Mouse (Mus musculus): ENCODE results near the gene Fth1. TPM values are rescaled to one million over a fixed set of nuclear protein-coding genes. Genes with fewer than 3 reads are reported as not detected.
A peak's percentile ranks its signal among the peaks of the same experiment; 100 is the strongest.
"Not testable (repeated sequence)": the region's sequence is repeated elsewhere in the genome, so short reads cannot be mapped to it uniquely, and the experiment has no call there.

The Fth1 gene
- total RNA-seq, 2 experiments from 2014 or later: 1,213 to 1,248 TPM

- DNase-seq: no peak
- intact Hi-C loops (cut with DNase I): no loop called here
Observed at GRCm38 (mm10) chr19:9957965-9958364, 22.4 kb upstream of the Fth1 start.

- intact Hi-C loops (cut with DNase I): no loop called here
Observed at GRCm38 (mm10) chr19:9960769-9961168, 19.6 kb upstream of the Fth1 start.

GRCm38 (mm10) chr19:9964205-9964916 lies 16.0 kb upstream of the Fth1 start:
- intact Hi-C loops (cut with DNase I): no loop called here
- DNase-seq: no peak

More at GRCm38 (mm10) chr19:9960769-9961168, 19.6 kb upstream of the Fth1 start:
- DNase-seq: no peak

- intact Hi-C loops (cut with DNase I): no loop called here
- no peak for DNase-seq
Observed at GRCm38 (mm10) chr19:9966096-9966867, 14.1 kb upstream of the Fth1 start.

GRCm38 (mm10) chr19:9968081-9968787 lies 12.2 kb upstream of the Fth1 start:
- DNase-seq: no peak
- intact Hi-C loops (cut with DNase I): no loop called here

GRCm38 (mm10) chr19:9974853-9975252 lies 5.5 kb upstream of the Fth1 start:
- intact Hi-C loops (cut with DNase I); DNase-seq: not testable (repeated sequence)

- no peak for DNase-seq
- intact Hi-C loops (cut with DNase I): no loop called here
Observed at GRCm38 (mm10) chr19:9977085-9977484, 3.3 kb upstream of the Fth1 start.

GRCm38 (mm10) chr19:9978431-9978951 lies 1.9 kb upstream of the Fth1 start:
- intact Hi-C loops (cut with DNase I): no loop called here

GRCm38 (mm10) chr19:9979156-9979555 lies 1.2 kb upstream of the Fth1 start:
- intact Hi-C loops (cut with DNase I): no loop called here
- no peak for DNase-seq

More at GRCm38 (mm10) chr19:9978431-9978951, 1.9 kb upstream of the Fth1 start:
- DNase-seq: peak; percentile 73

- intact Hi-C loops (cut with DNase I): no loop called here
- DNase-seq: no peak
Observed at GRCm38 (mm10) chr19:9981621-9982020, 1.2 kb downstream of the Fth1 start.

GRCm38 (mm10) chr19:9982151-9982851 lies 1.9 kb downstream of the Fth1 start:
- DNase-seq: peak; percentile 97
- intact Hi-C loops (cut with DNase I): no loop called here

- DNase-seq: peak; percentile 61
- intact Hi-C loops (cut with DNase I): no loop called here
Observed at GRCm38 (mm10) chr19:9982852-9983542, 2.6 kb downstream of the Fth1 start.

- intact Hi-C loops (cut with DNase I): no loop called here
- DNase-seq: no peak
Observed at GRCm38 (mm10) chr19:9984111-9985055, 4.0 kb downstream of the Fth1 start.

- intact Hi-C loops (cut with DNase I): no loop called here
- DNase-seq: no peak
Observed at GRCm38 (mm10) chr19:9985190-9985899, 4.9 kb downstream of the Fth1 start.

GRCm38 (mm10) chr19:9985900-9986421 lies 5.6 kb downstream of the Fth1 start:
- intact Hi-C loops (cut with DNase I): no loop called here

GRCm38 (mm10) chr19:9987192-9987591 lies 6.8 kb downstream of the Fth1 start:
- intact Hi-C loops (cut with DNase I): no loop called here
- DNase-seq: no peak

More at GRCm38 (mm10) chr19:9985900-9986421, 5.6 kb downstream of the Fth1 start:
- DNase-seq: no peak

GRCm38 (mm10) chr19:9987593-9987992 lies 7.2 kb downstream of the Fth1 start:
- DNase-seq: no peak
- intact Hi-C loops (cut with DNase I): no loop called here

Measured in left cerebral cortex, postnatal 4 days (tissue).